Mouse (Mus musculus) intestine, embryonic 15.5 days (tissue): ENCODE data around the gene Mybph. TPM values are rescaled to one million over a fixed set of nuclear protein-coding genes. Genes with fewer than 3 reads are reported as not detected.

ENCODE experiments used
- ATAC-seq: fragments of 200-750 bp; cut with Nextera tagmentation; 2 replicates; pipeline ENCODE4 v1.8.0; 2017; ENCODE audit warnings: moderate TSS enrichment, moderate library complexity
- H3K27ac ChIP-seq: fragments of 300-500 bp; sonication (generic); 2 replicates; pipeline ENCODE4 v1.5.1; 2015; ENCODE audit warnings: mild to moderate bottlenecking, inconsistent platforms
- H3K27me3 ChIP-seq: fragments of 300-500 bp; sonication (generic); replicated peaks from 2 replicates; pipeline ENCODE4 v1.6.1; 2015; ENCODE audit warnings: inconsistent platforms
- H3K36me3 ChIP-seq: fragments of 300-500 bp; sonication (generic); 2 replicates; pipeline ENCODE4 v1.6.1; 2015; ENCODE audit warnings: inconsistent platforms
- H3K4me1 ChIP-seq: fragments of 300-500 bp; sonication (generic); replicated peaks from 2 replicates; pipeline ENCODE4 v1.6.1; 2015; ENCODE audit warnings: inconsistent platforms
- H3K4me2 ChIP-seq: fragments of 300-500 bp; sonication (generic); replicated peaks from 2 replicates; pipeline ENCODE4 v1.6.1; 2015; ENCODE audit warnings: mild to moderate bottlenecking, inconsistent platforms
- H3K4me3 ChIP-seq: fragments of 300-500 bp; sonication (generic); replicated peaks from 2 replicates; pipeline ENCODE4 v1.5.1; 2015; ENCODE audit warnings: inconsistent platforms
- H3K9ac ChIP-seq: fragments of 300-500 bp; sonication (generic); 2 replicates; pipeline ENCODE4 v1.6.1; 2015; ENCODE audit warnings: inconsistent platforms
- H3K9me3 ChIP-seq: fragments of 300-500 bp; sonication (generic); 2 replicates; pipeline ENCODE4 v1.6.1; 2016; ENCODE audit warnings: inconsistent platforms
- WGBS: fragments of 180-500 bp; shearing (Covaris S2); methylation state at CpG from one replicate; pipeline ENCODE4 v1.1.7; 2015; 5-methylcytosine and 5-hydroxymethylcytosine counted together
- polyA plus RNA-seq: library from polyadenylated mRNA; unstranded; fragments of >200 nt; fragmentation: Nextera tagmentation; extraction: Ambion mirVana; gene quantifications from 2 replicates; pipeline ENCODE4 v1.2.1, GENCODE M21; 2015

Gene Mybph
- 0.15 and 0.52 TPM in 2 replicates for polyA plus RNA-seq

DNA sequence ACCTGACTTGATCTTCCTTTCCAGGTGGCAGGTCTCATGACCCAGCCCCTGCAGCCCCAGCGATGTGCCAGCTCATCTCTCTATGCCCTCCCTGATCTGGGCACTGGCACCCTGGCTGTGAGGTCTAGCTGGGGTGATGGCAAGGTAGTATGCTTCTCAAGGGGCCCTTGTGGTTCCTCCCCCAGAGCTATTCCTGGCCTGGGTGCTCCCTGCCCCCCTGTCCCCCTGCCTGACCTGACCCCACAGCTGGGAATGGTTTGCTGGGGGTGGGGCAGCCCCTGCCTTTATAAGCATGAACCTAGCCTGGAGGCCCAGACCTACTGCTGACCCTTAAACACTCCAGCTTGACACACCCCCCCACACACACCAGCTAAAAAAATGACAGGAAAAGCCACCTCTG is at the start of gene Mybph:
TSS of gene Mybph (plus strand) at position 323 of the 400 bp plus-strand sequence.
- Histone ChIP-seq H3K27me3 (no peaks in the 10 kb centered on the region), H3K9ac (no peak within 1 kb of the TSS), H3K4me1 (peaks cover 26% of the 10 kb centered on the region), H3K4me2 (no peak within 1 kb of the TSS), H3K27ac (no peak within 1 kb of the TSS), H3K4me3 (no peak within 1 kb of the TSS), H3K9me3 (no peaks in the 10 kb centered on the region), H3K36me3 (no peaks in the 10 kb centered on the region)
- WGBS: 61% methylated on average over 1 of the region's 1 CpGs
- ATAC-seq: no peak

DNA sequence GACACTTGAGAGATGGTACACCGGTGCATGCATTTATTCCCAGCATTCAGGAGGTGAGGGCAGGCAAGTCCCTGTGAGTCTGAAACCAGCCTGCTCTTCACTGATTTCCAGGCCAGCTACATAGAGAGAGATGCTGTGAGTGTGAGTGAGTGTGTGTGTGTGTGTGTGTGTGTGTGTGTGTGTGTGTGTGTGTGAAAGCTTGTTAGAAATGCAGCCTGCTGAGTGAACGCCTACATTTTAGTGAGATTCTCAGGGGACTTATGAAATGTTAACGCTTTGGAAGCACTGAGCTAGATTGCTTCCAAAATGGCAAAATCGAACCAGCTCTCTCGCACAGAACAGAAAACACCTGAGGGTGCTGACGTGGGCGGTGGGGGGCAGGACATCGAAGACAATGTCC is 47.2 kb upstream of the Mybph start:
- Histone ChIP-seq H3K36me3 (no peaks in the 10 kb centered on the region), H3K4me1 (no peaks in the 10 kb centered on the region), H3K27ac (no peak overlapping the region), H3K9ac (no peak overlapping the region), H3K9me3 (no peaks in the 10 kb centered on the region), H3K4me2 (no peak overlapping the region), H3K4me3 (no peak overlapping the region), H3K27me3 (no peaks in the 10 kb centered on the region)
- 86% methylated on average over 8 of the region's 8 CpGs for WGBS
- no peak for ATAC-seq

DNA sequence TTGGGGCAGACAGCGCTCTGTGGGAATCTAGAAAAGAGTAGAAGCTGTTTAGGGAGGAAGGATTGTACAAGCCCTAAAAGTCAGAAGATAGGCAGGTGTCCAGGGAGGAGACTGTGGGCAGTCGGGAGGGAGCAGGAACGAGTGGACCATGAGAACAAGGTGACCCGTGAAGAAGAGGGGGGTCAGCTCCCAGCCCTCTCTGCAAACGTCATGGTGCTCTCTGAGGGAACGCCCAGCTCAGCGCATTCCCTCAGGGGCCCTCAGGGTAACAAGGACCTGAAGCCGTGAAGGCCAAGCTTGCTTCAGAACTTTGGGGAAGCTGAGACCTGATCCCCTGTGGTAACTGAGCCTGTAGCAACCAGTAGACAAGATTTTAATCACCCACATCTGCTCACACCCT is 43.2 kb upstream of the Mybph start:
- Histone ChIP-seq H3K4me1 (no peaks in the 10 kb centered on the region), H3K4me2 (no peak overlapping the region), H3K9ac (no peak overlapping the region), H3K4me3 (no peak overlapping the region), H3K36me3 (no peaks in the 10 kb centered on the region), H3K27ac (no peak overlapping the region), H3K9me3 (no peaks in the 10 kb centered on the region), H3K27me3 (no peaks in the 10 kb centered on the region)
- no peak for ATAC-seq
- 60% methylated on average over 8 of the region's 8 CpGs for WGBS

DNA sequence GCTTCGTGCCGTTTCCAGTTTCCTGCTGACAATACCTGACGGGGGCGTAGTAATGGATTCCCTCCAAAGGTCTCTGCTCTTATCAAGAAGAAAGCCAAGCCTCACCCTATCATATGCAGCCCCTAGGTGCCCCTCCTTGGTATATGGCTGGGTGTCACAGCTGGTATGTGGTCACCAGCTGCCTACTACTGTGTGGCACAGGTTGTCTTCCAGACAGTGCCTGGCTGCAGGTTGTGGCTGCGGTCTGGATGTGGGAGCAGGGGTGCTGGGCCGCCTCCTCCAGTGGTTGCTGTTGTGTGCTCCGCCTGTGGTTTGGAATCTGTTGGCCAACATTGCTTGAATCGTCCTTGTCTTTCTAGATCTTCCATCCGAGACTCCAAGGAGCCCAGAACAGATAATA is 42.5 kb upstream of the Mybph start:
- Histone ChIP-seq H3K27ac (no peak overlapping the region), H3K36me3 (no peaks in the 10 kb centered on the region), H3K9me3 (no peaks in the 10 kb centered on the region), H3K4me1 (no peaks in the 10 kb centered on the region), H3K4me3 (no peak overlapping the region), H3K9ac (no peak overlapping the region), H3K27me3 (no peaks in the 10 kb centered on the region), H3K4me2 (no peak overlapping the region)
- 89% methylated on average over 9 of the region's 9 CpGs for WGBS
- no peak for ATAC-seq

DNA sequence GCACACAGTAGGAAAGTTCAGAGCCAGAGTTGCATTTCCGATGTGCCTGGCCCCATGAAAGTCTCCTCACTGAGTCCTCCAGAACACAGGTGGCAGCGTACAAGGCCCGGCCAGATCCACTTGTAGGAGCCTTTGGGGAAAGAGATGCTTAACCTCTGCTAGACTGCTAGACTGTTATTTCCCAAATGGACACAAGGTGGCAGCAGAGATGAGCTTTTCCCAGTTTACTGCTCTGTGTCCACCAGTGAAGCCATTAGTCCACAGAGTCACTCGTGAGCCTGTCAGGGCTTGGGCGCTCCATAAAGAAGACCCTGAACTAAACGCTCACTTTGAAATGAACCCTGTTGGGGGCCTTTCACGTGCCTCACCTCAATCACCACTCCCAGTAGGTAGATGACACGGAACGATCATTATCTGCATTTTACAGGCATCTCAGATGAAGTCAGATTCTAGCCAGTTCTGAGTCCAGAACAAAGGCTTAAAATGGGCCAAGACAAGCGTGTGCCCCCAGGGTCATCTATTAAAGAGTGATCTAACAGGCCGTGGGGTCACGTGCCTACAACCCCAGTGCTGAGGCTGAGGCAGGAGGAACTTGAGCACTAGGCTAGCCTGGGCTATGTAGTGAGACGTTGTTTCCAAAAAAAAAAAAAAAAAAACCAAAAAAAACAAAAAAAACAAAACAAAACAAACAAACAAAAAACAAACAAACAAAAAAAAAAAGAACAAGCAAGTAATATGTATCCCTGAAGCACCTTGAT is 41.4 kb upstream of the Mybph start:
- Histone ChIP-seq H3K27ac (no peak overlapping the region), H3K27me3 (no peaks in the 10 kb centered on the region), H3K36me3 (no peaks in the 10 kb centered on the region), H3K9me3 (no peaks in the 10 kb centered on the region), H3K4me1 (no peaks in the 10 kb centered on the region), H3K9ac (no peak overlapping the region), H3K4me3 (no peak overlapping the region), H3K4me2 (no peak overlapping the region)
- WGBS: 29% methylated on average over 13 of the region's 13 CpGs
- peak; percentile 77 for ATAC-seq

DNA sequence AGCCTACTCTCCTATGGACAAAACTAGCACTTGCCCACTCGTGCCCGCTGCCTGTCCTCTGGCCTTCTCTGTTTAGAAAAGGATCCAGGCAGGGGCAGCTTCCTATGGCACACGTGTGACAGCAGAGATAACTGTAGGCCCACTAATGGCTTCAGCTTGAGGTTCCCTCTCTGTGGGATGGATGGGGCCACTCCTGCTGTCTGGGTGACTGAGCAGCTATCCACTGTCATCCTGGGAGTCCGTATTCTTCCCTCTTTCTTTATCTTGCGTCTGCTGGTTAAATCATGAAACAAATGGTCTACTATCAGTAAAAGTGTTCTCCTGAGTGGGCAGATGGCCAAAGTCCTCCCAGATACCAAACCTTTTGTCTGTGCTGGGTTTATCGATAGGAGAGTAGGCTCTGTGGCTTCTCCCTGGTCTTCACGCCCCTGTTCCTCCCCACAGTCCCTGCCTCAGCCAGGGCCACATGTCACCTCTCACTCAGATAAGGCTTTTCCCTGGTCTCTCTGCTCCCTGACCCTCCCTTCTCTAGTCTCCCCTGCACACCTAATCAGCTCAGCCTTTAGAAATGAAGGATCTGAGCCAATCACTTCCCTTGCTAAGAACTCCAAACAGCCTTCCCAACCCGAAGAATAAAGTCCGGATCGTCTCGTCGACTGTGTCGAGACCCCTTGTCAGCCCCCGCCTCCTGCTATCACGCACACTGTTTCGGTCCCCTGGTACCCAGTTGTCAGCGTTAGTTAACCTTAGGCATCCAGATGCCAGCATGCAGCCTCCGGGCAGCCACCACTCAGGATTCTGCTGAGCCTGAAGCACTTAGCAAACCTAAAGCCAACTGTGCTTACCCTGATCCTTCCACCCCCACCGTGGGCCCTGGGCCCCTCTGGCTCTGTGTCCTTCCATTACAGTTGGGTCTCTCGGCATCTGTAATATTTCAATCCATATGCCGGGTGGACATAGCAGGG is 40.3 kb upstream of the Mybph start:
- H3K9ac ChIP-seq: no peak overlapping the region
- ATAC-seq: no peak
- H3K9me3 ChIP-seq: no peaks in the 10 kb centered on the region
- H3K4me1 ChIP-seq: no peaks in the 10 kb centered on the region
- no peak overlapping the region for H3K4me2 ChIP-seq
- H3K36me3 ChIP-seq: no peaks in the 10 kb centered on the region
- 74% methylated on average over 21 of the region's 21 CpGs for WGBS
- no peak overlapping the region for H3K4me3 ChIP-seq
- H3K27me3 ChIP-seq: no peaks in the 10 kb centered on the region
- H3K27ac ChIP-seq: no peak overlapping the region

DNA sequence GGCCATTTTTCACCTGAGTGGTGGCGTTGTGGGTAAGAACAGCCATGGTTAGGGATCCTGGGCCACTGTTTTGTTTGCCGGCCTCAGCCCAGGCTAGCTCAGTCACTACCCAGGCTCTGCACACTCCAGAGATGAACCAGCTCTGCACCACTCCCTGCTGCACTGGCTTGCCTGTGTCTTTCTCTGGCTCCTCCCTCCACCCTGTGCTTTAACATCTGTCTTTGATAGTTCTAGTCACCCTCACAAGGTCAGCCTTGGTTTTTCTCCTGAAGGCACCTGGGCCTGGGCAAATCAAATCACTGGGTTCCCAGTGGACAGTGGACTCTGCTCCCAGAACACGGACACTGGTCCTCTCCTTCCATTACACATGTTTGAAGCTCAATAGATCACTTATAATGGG is 39.1 kb upstream of the Mybph start:
- Histone ChIP-seq H3K27ac (no peak overlapping the region), H3K4me1 (no peaks in the 10 kb centered on the region), H3K4me3 (no peak overlapping the region), H3K9ac (no peak overlapping the region), H3K27me3 (no peaks in the 10 kb centered on the region), H3K36me3 (no peaks in the 10 kb centered on the region), H3K4me2 (no peak overlapping the region), H3K9me3 (no peaks in the 10 kb centered on the region)
- ATAC-seq: no peak
- WGBS: 83% methylated on average over 3 of the region's 3 CpGs

DNA sequence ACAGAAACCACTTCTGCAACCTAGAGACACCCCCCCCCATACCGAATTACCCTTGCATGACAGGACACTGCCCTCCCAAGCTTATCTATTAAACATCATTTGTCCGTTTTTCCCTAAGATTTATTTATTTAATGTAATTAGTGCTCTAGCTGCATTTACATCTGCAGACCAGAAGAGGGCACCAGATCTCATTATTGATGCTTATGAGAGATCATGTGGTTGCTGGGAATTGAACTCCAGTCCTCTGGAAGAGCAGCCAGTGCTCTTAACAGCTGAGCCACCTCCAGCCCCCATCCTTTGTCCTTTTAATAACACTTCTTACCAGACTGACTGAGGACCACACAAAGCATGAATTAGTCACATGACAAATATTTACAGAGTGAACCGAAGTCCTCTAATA is 38.6 kb upstream of the Mybph start:
- H3K4me1 ChIP-seq: no peaks in the 10 kb centered on the region
- H3K27ac ChIP-seq: no peak overlapping the region
- H3K4me3 ChIP-seq: no peak overlapping the region
- WGBS: 54% methylated on average over 3 of the region's 3 CpGs
- H3K4me2 ChIP-seq: no peak overlapping the region
- H3K36me3 ChIP-seq: no peaks in the 10 kb centered on the region
- H3K9ac ChIP-seq: no peak overlapping the region
- no peaks in the 10 kb centered on the region for H3K9me3 ChIP-seq
- no peaks in the 10 kb centered on the region for H3K27me3 ChIP-seq
- ATAC-seq: no peak

DNA sequence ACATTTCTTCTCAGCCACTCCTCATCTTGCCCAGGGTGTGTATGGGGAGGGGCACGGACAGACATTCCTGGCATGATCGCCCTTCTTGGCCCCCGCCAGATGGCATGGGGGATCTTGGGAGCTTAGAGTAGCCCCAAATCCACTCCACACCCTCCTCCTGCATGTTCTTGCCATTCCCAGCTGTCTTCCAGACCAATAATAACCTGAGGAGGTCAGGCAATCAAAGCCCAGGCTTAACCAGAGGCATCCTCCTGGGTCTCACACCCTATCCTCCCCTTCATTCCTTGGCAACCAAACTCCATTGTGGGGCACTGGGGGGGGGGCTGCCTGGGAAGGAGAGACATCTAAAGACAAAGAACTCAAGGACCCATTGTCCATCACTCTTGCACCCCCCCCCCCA is 32.8 kb upstream of the Mybph start:
- no peak overlapping the region for H3K4me2 ChIP-seq
- no peak overlapping the region for H3K4me3 ChIP-seq
- H3K27me3 ChIP-seq: no peaks in the 10 kb centered on the region
- no peaks in the 10 kb centered on the region for H3K4me1 ChIP-seq
- 86% methylated on average over 3 of the region's 3 CpGs for WGBS
- no peaks in the 10 kb centered on the region for H3K36me3 ChIP-seq
- H3K9me3 ChIP-seq: no peaks in the 10 kb centered on the region
- H3K9ac ChIP-seq: no peak overlapping the region
- H3K27ac ChIP-seq: no peak overlapping the region
- no peak for ATAC-seq

DNA sequence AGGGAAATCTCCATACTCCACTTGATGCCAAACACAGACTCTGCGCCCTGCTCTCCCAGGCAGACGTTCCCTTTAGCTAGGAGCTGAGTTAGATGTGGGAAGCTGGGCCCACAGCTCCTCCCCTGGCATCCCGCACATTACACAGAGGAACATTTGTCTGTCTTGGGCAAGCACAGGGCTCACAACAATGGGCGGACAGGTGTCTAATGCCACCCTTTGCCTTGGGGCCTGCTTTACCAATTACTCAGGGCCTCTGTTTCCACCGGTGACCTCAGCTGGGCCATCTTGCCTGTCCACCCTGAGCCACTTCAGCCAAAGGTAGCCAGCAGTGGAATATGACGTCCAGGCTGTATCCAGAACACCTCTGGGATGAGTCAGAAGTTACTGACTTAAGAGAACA is 31.8 kb upstream of the Mybph start:
- Histone ChIP-seq H3K4me2 (no peak overlapping the region), H3K36me3 (no peaks in the 10 kb centered on the region), H3K4me3 (no peak overlapping the region), H3K9me3 (no peaks in the 10 kb centered on the region), H3K27me3 (no peaks in the 10 kb centered on the region), H3K9ac (no peak overlapping the region), H3K27ac (no peak overlapping the region), H3K4me1 (no peaks in the 10 kb centered on the region)
- WGBS: 78% methylated on average over 6 of the region's 6 CpGs
- no peak for ATAC-seq

DNA sequence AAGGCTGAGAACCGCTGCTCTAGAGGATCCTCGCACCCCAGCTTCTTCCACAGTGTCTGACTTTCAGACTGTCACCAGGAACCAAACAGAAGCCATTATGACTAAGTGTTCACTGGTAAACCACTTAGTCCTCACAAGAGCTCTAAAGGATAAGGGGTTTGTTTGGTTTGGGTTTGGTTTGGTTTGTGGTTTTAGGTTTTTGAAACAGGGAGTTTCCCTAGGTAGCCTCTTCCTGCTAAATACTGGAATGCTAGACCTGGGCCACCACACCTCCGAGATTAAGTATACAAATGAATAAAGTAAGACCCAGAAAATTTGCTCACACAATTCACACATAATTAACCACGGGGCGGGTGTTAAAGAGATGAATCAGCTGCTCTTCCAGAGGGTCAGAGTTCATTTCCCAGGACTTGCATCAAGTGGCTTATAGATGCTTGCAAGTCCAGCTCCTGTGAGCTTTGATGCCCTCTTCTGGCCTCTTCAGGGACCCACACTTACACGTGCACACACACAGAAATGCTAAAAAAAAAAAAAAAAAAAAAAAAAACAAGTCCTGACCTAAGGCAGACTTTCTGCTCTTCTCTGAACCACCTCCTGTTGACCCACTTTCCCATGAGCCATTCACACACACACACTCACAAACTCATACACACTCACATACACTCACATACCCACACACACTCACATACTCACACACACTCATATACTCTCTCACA is 30.6 kb upstream of the Mybph start:
- WGBS: 86% methylated on average over 6 of the region's 6 CpGs
- ATAC-seq: no peak
- Histone ChIP-seq H3K27me3 (no peaks in the 10 kb centered on the region), H3K4me2 (no peak overlapping the region), H3K4me3 (no peak overlapping the region), H3K9me3 (no peaks in the 10 kb centered on the region), H3K36me3 (no peaks in the 10 kb centered on the region), H3K9ac (no peak overlapping the region), H3K27ac (no peak overlapping the region), H3K4me1 (no peaks in the 10 kb centered on the region)

DNA sequence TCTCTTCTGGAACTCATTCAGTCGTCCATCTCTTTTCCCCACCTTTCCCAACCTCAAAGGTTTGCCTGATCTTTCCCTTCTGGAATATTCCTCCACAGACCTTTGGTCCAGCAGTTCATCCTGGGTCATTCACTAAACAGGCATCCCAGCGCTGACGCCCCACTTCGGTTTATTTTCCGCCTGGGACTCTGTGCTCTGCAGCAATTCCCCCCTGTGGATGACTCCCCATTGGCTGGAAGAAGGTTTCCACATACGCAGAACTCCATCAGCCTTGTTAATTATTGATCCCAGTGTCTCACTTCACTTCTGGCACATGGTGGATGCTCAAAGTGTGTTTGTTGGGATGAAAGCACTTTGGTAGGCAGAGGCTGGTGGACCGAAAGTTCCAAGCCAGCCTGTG is 29.8 kb upstream of the Mybph start:
- no peak overlapping the region for H3K27ac ChIP-seq
- no peak overlapping the region for H3K9ac ChIP-seq
- 77% methylated on average over 7 of the region's 7 CpGs for WGBS
- ATAC-seq: 0 out of 2 replicates have a peak, but pooled peaks have one; percentile 41
- H3K4me2 ChIP-seq: no peak overlapping the region
- no peaks in the 10 kb centered on the region for H3K36me3 ChIP-seq
- H3K9me3 ChIP-seq: no peaks in the 10 kb centered on the region
- H3K27me3 ChIP-seq: no peaks in the 10 kb centered on the region
- no peaks in the 10 kb centered on the region for H3K4me1 ChIP-seq
- H3K4me3 ChIP-seq: no peak overlapping the region
